Mouse (Mus musculus): ENCODE data around the gene Kyat3.

GRCm38 (mm10) chr3:142734291-142734690 lies 33.4 kb downstream of the Kyat3 start:
- TF ChIP-seq POLR2A (IDR thresholded peaks at IDR 0.05; ENCODE audit: low read depth, low read length) (no peak), CTCF (IDR thresholded peaks at IDR 0.05; ENCODE audit: borderline replicate concordance, insufficient read depth, low read length) (no peak)

Measured in embryonic fibroblast, embryonic 13.5 days (primary cell).